Mouse (Mus musculus) B cell, adult 67 days (primary cell): ENCODE data around the gene Cryge. TPM values are rescaled to one million over a fixed set of nuclear protein-coding genes. Genes with fewer than 3 reads are reported as not detected.

ENCODE experiments used
- total RNA-seq, 2 experiments: library from RNA; stranded (reverse); gene quantifications; 4 replicates each; pipeline ENCODE4 v1.2.4; 2023

Cryge gene
- not detected for total RNA-seq

DNA sequence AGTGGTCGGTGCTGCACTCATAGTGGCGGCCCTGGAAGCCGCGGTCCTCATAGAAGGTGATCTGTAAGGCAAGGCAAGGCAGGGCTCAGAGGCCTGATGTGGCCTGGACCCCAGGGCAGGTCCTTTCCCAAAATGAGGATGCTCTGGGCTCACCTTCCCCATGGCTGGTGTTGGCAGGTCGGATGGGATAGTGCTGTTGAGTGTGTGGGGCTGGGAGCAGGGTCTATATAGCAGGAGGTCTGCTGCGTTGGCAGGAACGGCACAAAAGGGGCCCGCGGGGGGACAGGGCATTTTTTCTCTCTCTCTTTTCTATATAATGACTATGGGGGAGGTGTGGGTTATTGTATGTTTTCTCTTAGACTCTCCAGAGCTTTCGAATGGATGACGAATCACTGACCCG is at the start of gene Cryge:
Gene Cryge (minus strand): TSS at position 198 of the 400 bp plus-strand sequence.

DNA sequence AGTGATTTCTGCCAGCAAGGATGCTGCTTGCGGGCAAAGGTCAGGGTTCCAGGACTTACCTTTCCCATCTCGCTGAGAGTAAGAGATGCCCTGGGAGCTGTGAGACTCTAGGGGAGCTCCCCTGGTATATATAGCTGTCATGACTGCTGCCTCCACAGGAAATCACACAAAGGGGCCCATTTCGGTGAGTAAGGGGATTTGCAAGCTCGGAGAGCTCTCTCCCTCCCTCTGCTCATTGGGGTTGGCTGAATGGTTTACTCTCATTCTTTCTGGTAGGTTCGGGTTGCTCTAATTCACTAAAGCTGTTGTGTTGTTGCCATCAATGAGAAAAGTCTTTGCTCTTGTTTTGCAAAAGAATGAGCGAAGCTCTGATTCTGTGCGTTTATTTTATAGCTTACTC is 31.2 kb upstream of the Cryge start, which contains the start of gene Crygb:
Gene Crygb (minus strand): TSS at position 101 of the 400 bp plus-strand sequence.

GRCm38 (mm10) chr1:65073589-65073988 is 22.6 kb upstream of the Cryge start, which contains the start of gene Crygc:
Gene Crygc (minus strand): TSS chr1:65073689.

GRCm38 (mm10) chr1:65063352-65063751 is 12.4 kb upstream of the Cryge start, which contains the start of gene Crygd:
Gene Crygd (minus strand): TSS chr1:65063452.

GRCm38 (mm10) chr1:65032641-65033040 is 18.3 kb downstream of the Cryge start, which contains the start of gene Akr1cl:
Gene Akr1cl (minus strand): TSS chr1:65032759.

Other genes starting within 250 kb of the Cryge start
- 100 to 1,000 TPM in 1 of 2 experiments, 10 to 100 TPM in 1; 96.6 to 102 TPM for gene Plekhm3, start 94.3 kb downstream of the Cryge start, total RNA-seq
- not detected for gene Akr1cl, start 18.4 kb downstream of the Cryge start, total RNA-seq
- gene Crygd, start 12.3 kb upstream of the Cryge start, total RNA-seq: not detected
- not detected for gene Crygc, start 22.5 kb upstream of the Cryge start, total RNA-seq
- not detected for gene Crygb, start 31.1 kb upstream of the Cryge start, total RNA-seq
- not detected for gene Cryga, start 52.2 kb upstream of the Cryge start, total RNA-seq
- gene Gm28845, start 68.4 kb upstream of the Cryge start, total RNA-seq: not detected
- not detected for gene D630023F18Rik, start 72.1 kb upstream of the Cryge start, total RNA-seq
- gene Idh1, start 135.4 kb upstream of the Cryge start, total RNA-seq: 1 to 10 TPM; 6.7 to 7.2 TPM
- 10 to 100 TPM; 60.4 to 66.7 TPM for gene Pikfyve, start 135.5 kb upstream of the Cryge start, total RNA-seq
- not detected for gene Pth2r, start 230.9 kb upstream of the Cryge start, total RNA-seq